Mouse (Mus musculus): Measurements from ENCODE around the gene Naaladl1. TPM values are rescaled to one million over a fixed set of nuclear protein-coding genes. Genes with fewer than 3 reads are reported as not detected.
"Not testable (repeated sequence)": the region's sequence is repeated elsewhere in the genome, so short reads cannot be mapped to it uniquely, and the experiment has no call there.

Gene Naaladl1
- polyA plus RNA-seq, 1 experiment from 2014 or later: 0.64 TPM

GRCm38 (mm10) chr19:6123330-6123729 is 17.7 kb downstream of the Naaladl1 start:
- Histone ChIP-seq H3K27me3 (ENCODE audit: insufficient read depth, poor library complexity, severe bottlenecking) (no peaks in the 10 kb centered on the region), H3K4me1 (replicated peaks) (peaks cover 46% of the 10 kb centered on the region), H3K27ac (peak overlapping the region; percentile 57; the same call in 1 of the 2 replicates), H3K9me3 (no peaks in the 10 kb centered on the region), H3K4me3 (no peak overlapping the region), H3K36me3 (no peaks in the 10 kb centered on the region)
- WGBS: 72% methylated on average over 8 of the region's 8 CpGs
- DNase-seq (ENCODE audit: low spot score): peak; percentile 18

GRCm38 (mm10) chr19:6124898-6125297 is 19.3 kb downstream of the Naaladl1 start:
- Histone ChIP-seq H3K9me3 (no peaks in the 10 kb centered on the region), H3K27ac (no peak overlapping the region), H3K27me3 (ENCODE audit: insufficient read depth, poor library complexity, severe bottlenecking) (no peaks in the 10 kb centered on the region), H3K4me3 (no peak overlapping the region), H3K36me3 (no peaks in the 10 kb centered on the region), H3K4me1 (replicated peaks) (peaks cover 36% of the 10 kb centered on the region)
- no peak for DNase-seq (ENCODE audit: low spot score)
- 80% methylated on average over 2 of the region's 2 CpGs for WGBS

- H3K27me3 ChIP-seq (ENCODE audit: insufficient read depth, poor library complexity, severe bottlenecking): no peaks in the 10 kb centered on the region
- peaks cover 28% of the 10 kb centered on the region for H3K4me1 ChIP-seq (replicated peaks)
- H3K9me3 ChIP-seq: no peaks in the 10 kb centered on the region
- no peak overlapping the region for H3K4me3 ChIP-seq
- H3K36me3 ChIP-seq: no peaks in the 10 kb centered on the region
- peak; percentile 39 for DNase-seq (ENCODE audit: low spot score)
- H3K27ac ChIP-seq: no peak overlapping the region
- WGBS: 26% methylated on average over 4 of the region's 4 CpGs
Measured at GRCm38 (mm10) chr19:6126289-6126688, 20.7 kb downstream of the Naaladl1 start.

GRCm38 (mm10) chr19:6126789-6127580 is 21.4 kb downstream of the Naaladl1 start:
- peak overlapping the region; percentile 60 for H3K4me3 ChIP-seq
- H3K27me3 ChIP-seq (ENCODE audit: insufficient read depth, poor library complexity, severe bottlenecking): no peaks in the 10 kb centered on the region
- peaks cover 21% of the 10 kb centered on the region for H3K4me1 ChIP-seq (replicated peaks)
- WGBS: 75% methylated on average over 10 of the region's 10 CpGs
- H3K36me3 ChIP-seq: no peaks in the 10 kb centered on the region
- H3K9me3 ChIP-seq: no peaks in the 10 kb centered on the region
- DNase-seq (ENCODE audit: low spot score): no peak
- peak overlapping the region; percentile 89 for H3K27ac ChIP-seq

GRCm38 (mm10) chr19:6127760-6128341 is 22.3 kb downstream of the Naaladl1 start, which contains the start of gene Snx15:
Snx15 (minus strand) TSS chr19:6128304.
- Histone ChIP-seq H3K4me1 (replicated peaks) (peaks cover 20% of the 10 kb centered on the region), H3K36me3 (no peaks in the 10 kb centered on the region), H3K9me3 (no peaks in the 10 kb centered on the region), H3K27ac (peak within 1 kb of the TSS; percentile 89), H3K4me3 (peak within 1 kb of the TSS; percentile 60), H3K27me3 (ENCODE audit: insufficient read depth, poor library complexity, severe bottlenecking) (no peaks in the 10 kb centered on the region)
- under 1% methylated on average over 32 of the region's 32 CpGs for WGBS
- peak; percentile 93 for DNase-seq (ENCODE audit: low spot score)

- peaks cover 18% of the 10 kb centered on the region for H3K4me1 ChIP-seq (replicated peaks)
- not testable (repeated sequence) for DNase-seq (ENCODE audit: low spot score)
- 81% methylated on average over 7 of the region's 7 CpGs for WGBS
Measured at GRCm38 (mm10) chr19:6130414-6131128, 25.0 kb downstream of the Naaladl1 start.

GRCm38 (mm10) chr19:6132171-6132827 is 26.7 kb downstream of the Naaladl1 start:
- no peaks in the 10 kb centered on the region for H3K27me3 ChIP-seq (ENCODE audit: insufficient read depth, poor library complexity, severe bottlenecking)
- H3K9me3 ChIP-seq: no peaks in the 10 kb centered on the region
- H3K36me3 ChIP-seq: peaks cover 41% of the 10 kb centered on the region
- no peak overlapping the region for H3K4me3 ChIP-seq
- DNase-seq (ENCODE audit: low spot score): no peak
- WGBS: 87% methylated on average over 7 of the region's 7 CpGs
- H3K27ac ChIP-seq: peak overlapping the region; percentile 37; the same call in 1 of the 2 replicates
- H3K4me1 ChIP-seq (replicated peaks): peaks cover 19% of the 10 kb centered on the region

More at GRCm38 (mm10) chr19:6130414-6131128, 25.0 kb downstream of the Naaladl1 start:
- H3K9me3 ChIP-seq; H3K27ac ChIP-seq; H3K27me3 ChIP-seq (ENCODE audit: insufficient read depth, poor library complexity, severe bottlenecking); H3K4me3 ChIP-seq: not testable (repeated sequence)
- H3K36me3 ChIP-seq: peaks cover 24% of the 10 kb centered on the region

- H3K27ac ChIP-seq; H3K9me3 ChIP-seq; H3K4me3 ChIP-seq; H3K27me3 ChIP-seq (ENCODE audit: insufficient read depth, poor library complexity, severe bottlenecking); DNase-seq (ENCODE audit: low spot score): not testable (repeated sequence)
- peaks cover 14% of the 10 kb centered on the region; the same call in 1 of the 2 replicates for H3K4me1 ChIP-seq (replicated peaks)
- peaks cover 50% of the 10 kb centered on the region for H3K36me3 ChIP-seq
- 71% methylated on average over 1 of the region's 1 CpGs for WGBS
Measured at GRCm38 (mm10) chr19:6133197-6133596, 27.6 kb downstream of the Naaladl1 start.

GRCm38 (mm10) chr19:6136397-6136796 is 30.8 kb downstream of the Naaladl1 start:
- peaks cover 23% of the 10 kb centered on the region for H3K4me1 ChIP-seq (replicated peaks)
- WGBS: 83% methylated on average over 3 of the region's 3 CpGs
- DNase-seq (ENCODE audit: low spot score): no peak
- H3K36me3 ChIP-seq: peaks cover 55% of the 10 kb centered on the region
- H3K9me3 ChIP-seq: no peaks in the 10 kb centered on the region
- no peak overlapping the region for H3K4me3 ChIP-seq
- no peaks in the 10 kb centered on the region for H3K27me3 ChIP-seq (ENCODE audit: insufficient read depth, poor library complexity, severe bottlenecking)
- H3K27ac ChIP-seq: no peak overlapping the region

- H3K9me3 ChIP-seq: no peaks in the 10 kb centered on the region
- no peaks in the 10 kb centered on the region for H3K27me3 ChIP-seq (ENCODE audit: insufficient read depth, poor library complexity, severe bottlenecking)
- peak overlapping the region; percentile 97 for H3K27ac ChIP-seq
- no peak for DNase-seq (ENCODE audit: low spot score)
- peaks cover 22% of the 10 kb centered on the region for H3K4me1 ChIP-seq (replicated peaks)
- peak overlapping the region; percentile 74 for H3K4me3 ChIP-seq
- 90% methylated on average over 6 of the region's 6 CpGs for WGBS
- peaks cover 40% of the 10 kb centered on the region for H3K36me3 ChIP-seq
Measured at GRCm38 (mm10) chr19:6139701-6140100, 34.1 kb downstream of the Naaladl1 start.

GRCm38 (mm10) chr19:6140374-6140677 is 34.7 kb downstream of the Naaladl1 start:
- 11% methylated on average over 16 of the region's 16 CpGs for WGBS
- DNase-seq (ENCODE audit: low spot score): no peak

GRCm38 (mm10) chr19:6140678-6141393 is 35.3 kb downstream of the Naaladl1 start, which contains the start of gene Batf2:
Batf2 (plus strand) TSS chr19:6140983.
- no peaks in the 10 kb centered on the region for H3K9me3 ChIP-seq
- peak within 1 kb of the TSS; percentile 74 for H3K4me3 ChIP-seq
- peaks cover 22% of the 10 kb centered on the region for H3K4me1 ChIP-seq (replicated peaks)
- peak; percentile 97 for DNase-seq (ENCODE audit: low spot score)
- under 1% methylated on average over 68 of the region's 68 CpGs for whole genome bisulfite sequencing
- peaks cover 29% of the 10 kb centered on the region for H3K36me3 ChIP-seq
- H3K27me3 ChIP-seq (ENCODE audit: insufficient read depth, poor library complexity, severe bottlenecking): no peaks in the 10 kb centered on the region
- peak within 1 kb of the TSS; percentile 97 for H3K27ac ChIP-seq

More at GRCm38 (mm10) chr19:6140374-6140677, 34.7 kb downstream of the Naaladl1 start:
- Histone ChIP-seq H3K27ac (peak overlapping the region; percentile 97), H3K27me3 (ENCODE audit: insufficient read depth, poor library complexity, severe bottlenecking) (no peaks in the 10 kb centered on the region), H3K4me3 (peak overlapping the region; percentile 74), H3K9me3 (no peaks in the 10 kb centered on the region), H3K4me1 (replicated peaks) (peaks cover 22% of the 10 kb centered on the region), H3K36me3 (peaks cover 34% of the 10 kb centered on the region)
